Mouse (Mus musculus): Measurements from ENCODE around the gene Tbcd. TPM values are rescaled to one million over a fixed set of nuclear protein-coding genes. Genes with fewer than 3 reads are reported as not detected.

Gene Tbcd
- polyA plus RNA-seq, 1 experiment from 2014 or later: 39.2 TPM

DNA sequence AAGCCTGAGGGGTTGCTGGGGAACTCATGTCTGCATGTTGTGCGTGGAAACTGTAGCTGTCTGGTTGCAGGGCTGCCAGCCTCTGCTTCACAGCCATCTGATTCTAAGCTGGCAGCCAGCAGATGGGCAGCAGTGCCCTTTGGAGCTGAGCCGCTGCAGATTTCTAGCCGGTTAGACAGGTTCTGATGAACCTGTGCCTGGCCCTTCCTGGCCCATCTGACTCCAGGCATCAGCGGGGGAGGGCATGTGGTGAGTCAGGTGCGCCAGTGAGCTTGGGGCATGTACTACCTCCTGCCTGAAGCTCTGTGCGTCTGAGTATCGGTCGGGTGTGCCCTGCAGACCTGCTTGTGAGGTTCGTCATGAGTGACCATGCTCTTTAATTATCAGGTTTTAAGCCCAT, 92.2 kb downstream of the Tbcd start:
- ATAC-seq (ENCODE audit: low read depth): no peak
- Histone ChIP-seq H3K9me3 (ENCODE audit: control insufficient read depth, low read length) (no peaks in the 10 kb centered on the region), H3K4me1 (ENCODE audit: control insufficient read depth, insufficient read depth, low read length) (no peaks in the 10 kb centered on the region; the same call in 1 of the 2 replicates), H3K4me2 (ENCODE audit: low read depth, low read length) (no peak overlapping the region), H3K27ac (ENCODE audit: low read depth, low read length) (no peak overlapping the region), H3K9ac (replicated peaks; ENCODE audit: low read depth, low read length) (no peak overlapping the region), H3K36me3 (ENCODE audit: control insufficient read depth, insufficient read depth, low read length) (no peaks in the 10 kb centered on the region), H3K27me3 (ENCODE audit: control insufficient read depth, insufficient read depth, low read length) (no peaks in the 10 kb centered on the region), H3K4me3 (ENCODE audit: low read depth, low read length) (no peak overlapping the region)
- 90% methylated on average over 9 of the region's 9 CpGs for WGBS

- 85% methylated on average over 7 of the region's 7 CpGs for WGBS
- H3K4me3 ChIP-seq (ENCODE audit: low read depth, low read length): no peak overlapping the region
- no peaks in the 10 kb centered on the region for H3K36me3 ChIP-seq (ENCODE audit: control insufficient read depth, insufficient read depth, low read length)
- H3K4me1 ChIP-seq (ENCODE audit: control insufficient read depth, insufficient read depth, low read length): peaks cover 9% of the 10 kb centered on the region
- H3K9ac ChIP-seq (replicated peaks; ENCODE audit: low read depth, low read length): no peak overlapping the region
- H3K27me3 ChIP-seq (ENCODE audit: control insufficient read depth, insufficient read depth, low read length): no peaks in the 10 kb centered on the region
- no peak overlapping the region for H3K4me2 ChIP-seq (ENCODE audit: low read depth, low read length)
- no peaks in the 10 kb centered on the region for H3K9me3 ChIP-seq (ENCODE audit: control insufficient read depth, low read length)
- ATAC-seq (ENCODE audit: low read depth): no peak
- no peak overlapping the region for H3K27ac ChIP-seq (ENCODE audit: low read depth, low read length)
These were observed 93.1 kb downstream of the Tbcd start for GRCm38 (mm10) chr11:121544755-121545397.

DNA sequence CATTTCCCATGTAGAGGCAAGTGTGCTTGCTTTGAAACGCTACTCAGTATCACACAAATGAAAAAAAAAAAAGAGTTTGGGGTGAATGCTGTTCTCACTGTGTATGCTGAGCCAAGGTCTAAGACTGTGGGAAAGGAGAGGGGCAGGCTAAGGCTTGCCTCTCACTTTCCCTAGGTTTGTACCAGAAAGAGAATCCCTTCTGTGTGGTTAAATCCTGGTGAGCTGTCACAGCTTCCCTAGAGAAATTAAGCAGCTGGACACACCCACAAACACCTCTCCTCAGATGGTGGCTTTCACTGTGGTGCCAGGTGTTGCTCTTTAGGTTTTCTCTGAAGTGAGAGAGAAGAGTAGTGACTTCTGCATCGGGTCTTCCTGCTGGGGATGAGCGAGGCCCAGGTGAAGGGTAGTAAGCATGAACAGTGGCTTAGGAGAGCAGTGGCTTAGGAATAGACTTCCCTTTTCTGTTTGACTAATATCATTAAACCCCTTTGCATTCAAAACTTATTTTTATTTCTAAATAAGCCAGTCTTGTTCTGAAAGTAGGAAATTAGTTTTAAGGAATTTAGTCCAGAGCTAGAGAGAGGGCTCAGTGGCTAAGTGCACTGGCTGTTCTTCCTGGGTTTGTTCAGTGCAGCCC, 93.8 kb downstream of the Tbcd start:
- WGBS: 96% methylated on average over 3 of the region's 3 CpGs
- ATAC-seq (ENCODE audit: low read depth): no peak

DNA sequence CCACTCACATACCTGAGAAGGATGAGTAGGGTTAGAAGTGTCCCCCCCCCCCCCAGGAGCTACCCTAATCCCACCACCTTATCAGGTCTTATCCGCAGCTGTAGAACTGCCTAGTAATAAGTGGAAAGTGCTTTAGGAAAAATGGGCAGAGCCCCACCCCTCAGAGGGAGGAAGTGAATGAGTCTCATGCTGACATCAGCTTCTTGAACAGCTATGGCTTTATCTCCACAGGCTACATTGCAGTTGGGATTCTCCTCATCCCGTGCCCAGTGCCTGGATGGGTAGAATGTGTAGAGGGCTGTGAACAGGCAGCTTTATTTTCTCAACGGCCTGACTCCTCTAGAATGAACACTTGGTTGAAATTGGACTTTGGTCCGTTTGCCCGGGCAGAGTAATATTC, 95.5 kb downstream of the Tbcd start:
- Histone ChIP-seq H3K4me3 (ENCODE audit: low read depth, low read length) (no peak overlapping the region), H3K36me3 (ENCODE audit: control insufficient read depth, insufficient read depth, low read length) (no peaks in the 10 kb centered on the region), H3K27ac (ENCODE audit: low read depth, low read length) (no peak overlapping the region), H3K9me3 (ENCODE audit: control insufficient read depth, low read length) (no peaks in the 10 kb centered on the region), H3K27me3 (ENCODE audit: control insufficient read depth, insufficient read depth, low read length) (no peaks in the 10 kb centered on the region), H3K4me1 (ENCODE audit: control insufficient read depth, insufficient read depth, low read length) (peaks cover 24% of the 10 kb centered on the region), H3K4me2 (ENCODE audit: low read depth, low read length) (no peak overlapping the region), H3K9ac (replicated peaks; ENCODE audit: low read depth, low read length) (no peak overlapping the region)
- no peak for ATAC-seq (ENCODE audit: low read depth)
- 90% methylated on average over 5 of the region's 5 CpGs for WGBS

More for the DNA sequence above, 93.8 kb downstream of the Tbcd start:
- Histone ChIP-seq H3K27ac (ENCODE audit: low read depth, low read length) (no peak overlapping the region), H3K4me1 (ENCODE audit: control insufficient read depth, insufficient read depth, low read length) (peaks cover 16% of the 10 kb centered on the region), H3K27me3 (ENCODE audit: control insufficient read depth, insufficient read depth, low read length) (no peaks in the 10 kb centered on the region), H3K4me2 (ENCODE audit: low read depth, low read length) (no peak overlapping the region), H3K9me3 (ENCODE audit: control insufficient read depth, low read length) (no peaks in the 10 kb centered on the region), H3K4me3 (ENCODE audit: low read depth, low read length) (no peak overlapping the region), H3K36me3 (ENCODE audit: control insufficient read depth, insufficient read depth, low read length) (no peaks in the 10 kb centered on the region), H3K9ac (replicated peaks; ENCODE audit: low read depth, low read length) (no peak overlapping the region)

GRCm38 (mm10) chr11:121547925-121548324, 96.2 kb downstream of the Tbcd start:
- Histone ChIP-seq H3K4me1 (ENCODE audit: control insufficient read depth, insufficient read depth, low read length) (peaks cover 27% of the 10 kb centered on the region), H3K36me3 (ENCODE audit: control insufficient read depth, insufficient read depth, low read length) (no peaks in the 10 kb centered on the region), H3K27me3 (ENCODE audit: control insufficient read depth, insufficient read depth, low read length) (no peaks in the 10 kb centered on the region), H3K4me2 (ENCODE audit: low read depth, low read length) (no peak overlapping the region), H3K4me3 (ENCODE audit: low read depth, low read length) (no peak overlapping the region), H3K9ac (replicated peaks; ENCODE audit: low read depth, low read length) (no peak overlapping the region), H3K9me3 (ENCODE audit: control insufficient read depth, low read length) (no peaks in the 10 kb centered on the region), H3K27ac (ENCODE audit: low read depth, low read length) (no peak overlapping the region)
- ATAC-seq (ENCODE audit: low read depth): no peak
- 95% methylated on average over 4 of the region's 4 CpGs for WGBS

DNA sequence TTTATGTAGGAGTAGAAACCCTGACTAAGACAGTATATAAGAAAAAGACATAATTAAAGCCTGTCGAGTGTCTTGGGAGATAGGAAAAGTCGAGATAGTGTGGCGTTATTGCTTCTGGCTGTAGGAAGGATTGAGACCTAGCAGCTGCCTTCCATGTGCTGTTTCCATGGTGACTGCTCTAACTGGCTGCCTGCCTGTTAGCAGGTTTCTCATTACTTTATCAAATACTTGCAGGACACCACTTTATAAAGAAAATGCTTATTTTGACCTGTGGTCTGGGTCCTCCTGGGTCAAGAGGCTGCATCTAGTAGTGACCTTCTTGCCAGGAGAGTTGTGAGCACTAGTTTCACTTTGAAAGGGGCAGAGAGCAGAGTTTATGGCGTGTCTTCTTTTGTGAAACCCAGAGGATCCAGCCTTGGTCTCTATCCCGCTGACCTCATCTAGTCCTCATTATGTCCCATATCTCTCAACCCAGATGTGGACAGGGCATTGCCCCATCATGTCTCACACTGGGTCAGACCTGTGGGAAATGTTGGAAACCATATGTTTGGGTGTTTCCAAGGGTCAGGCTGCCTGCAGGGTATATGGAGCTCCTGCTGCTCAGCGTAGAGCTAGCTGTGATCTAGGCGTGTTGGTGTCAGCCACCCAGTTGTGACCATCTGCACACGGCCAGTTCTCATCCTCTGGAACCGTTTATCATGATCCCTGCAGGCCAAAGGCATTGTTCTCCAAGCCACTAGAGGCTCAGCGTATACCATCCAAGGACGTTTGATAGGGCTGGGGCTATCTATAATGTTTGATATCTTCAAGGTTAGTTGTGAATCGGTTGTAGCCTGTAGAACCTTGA, 97.5 kb downstream of the Tbcd start:
- 38% methylated on average over 12 of the region's 12 CpGs for WGBS
- no peaks in the 10 kb centered on the region for H3K27me3 ChIP-seq (ENCODE audit: control insufficient read depth, insufficient read depth, low read length)
- 0 out of 2 replicates have a peak, but pooled peaks have one; percentile 4 for ATAC-seq (ENCODE audit: low read depth)
- H3K27ac ChIP-seq (ENCODE audit: low read depth, low read length): no peak overlapping the region; the same call in 1 of the 2 replicates
- H3K4me2 ChIP-seq (ENCODE audit: low read depth, low read length): no peak overlapping the region
- H3K9me3 ChIP-seq (ENCODE audit: control insufficient read depth, low read length): no peaks in the 10 kb centered on the region
- no peak overlapping the region for H3K9ac ChIP-seq (replicated peaks; ENCODE audit: low read depth, low read length)
- H3K4me1 ChIP-seq (ENCODE audit: control insufficient read depth, insufficient read depth, low read length): peaks cover 28% of the 10 kb centered on the region
- no peaks in the 10 kb centered on the region for H3K36me3 ChIP-seq (ENCODE audit: control insufficient read depth, insufficient read depth, low read length)
- H3K4me3 ChIP-seq (ENCODE audit: low read depth, low read length): no peak overlapping the region

DNA sequence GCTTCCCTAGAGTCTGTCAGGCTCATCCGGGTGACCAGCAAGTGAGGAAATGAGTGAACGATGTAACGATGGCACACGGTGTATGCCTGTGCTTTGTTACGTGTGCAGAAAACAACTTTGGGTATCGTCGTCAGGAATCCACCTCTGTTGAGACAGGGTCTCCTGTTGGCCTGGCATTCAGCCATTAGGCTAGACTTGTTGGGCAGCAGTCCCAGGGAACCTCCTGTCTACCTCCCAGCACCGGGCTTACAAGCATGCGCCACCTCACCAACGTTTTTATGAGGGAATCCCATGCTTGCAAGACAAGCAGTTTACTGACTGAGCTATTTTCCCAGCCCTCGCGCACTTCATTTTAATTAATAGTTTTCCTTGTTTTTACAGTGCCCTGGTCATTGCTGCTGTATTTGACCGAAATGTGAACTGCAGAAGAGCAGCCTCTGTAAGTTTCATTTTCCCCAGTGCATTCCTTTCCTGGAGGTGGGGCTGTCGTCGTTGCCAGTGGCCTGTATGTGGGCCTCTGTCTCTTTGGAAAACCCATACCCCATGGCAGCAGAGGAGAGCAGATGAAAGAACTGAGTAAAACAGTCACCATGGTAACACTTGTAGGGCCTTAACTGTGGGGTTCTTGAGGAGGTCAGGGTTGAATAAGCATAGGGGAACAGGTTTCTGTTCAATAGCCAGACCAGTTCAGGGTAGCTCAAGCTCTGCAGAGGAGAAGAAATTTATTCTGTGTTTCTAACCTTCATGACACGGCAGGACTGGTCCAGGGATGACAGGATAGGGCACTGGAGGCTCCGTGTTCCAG, 98.3 kb downstream of the Tbcd start:
- peak; percentile 71 for ATAC-seq (ENCODE audit: low read depth)
- H3K9ac ChIP-seq (replicated peaks; ENCODE audit: low read depth, low read length): no peak overlapping the region
- no peak overlapping the region for H3K4me2 ChIP-seq (ENCODE audit: low read depth, low read length)
- no peaks in the 10 kb centered on the region for H3K9me3 ChIP-seq (ENCODE audit: control insufficient read depth, low read length)
- peaks cover 28% of the 10 kb centered on the region for H3K4me1 ChIP-seq (ENCODE audit: control insufficient read depth, insufficient read depth, low read length)
- no peaks in the 10 kb centered on the region for H3K36me3 ChIP-seq (ENCODE audit: control insufficient read depth, insufficient read depth, low read length)
- WGBS: 34% methylated on average over 17 of the region's 17 CpGs
- H3K4me3 ChIP-seq (ENCODE audit: low read depth, low read length): no peak overlapping the region
- H3K27ac ChIP-seq (ENCODE audit: low read depth, low read length): 0 out of 2 replicates have a peak overlapping the region, but pooled peaks have one; percentile 16
- H3K27me3 ChIP-seq (ENCODE audit: control insufficient read depth, insufficient read depth, low read length): no peaks in the 10 kb centered on the region

DNA sequence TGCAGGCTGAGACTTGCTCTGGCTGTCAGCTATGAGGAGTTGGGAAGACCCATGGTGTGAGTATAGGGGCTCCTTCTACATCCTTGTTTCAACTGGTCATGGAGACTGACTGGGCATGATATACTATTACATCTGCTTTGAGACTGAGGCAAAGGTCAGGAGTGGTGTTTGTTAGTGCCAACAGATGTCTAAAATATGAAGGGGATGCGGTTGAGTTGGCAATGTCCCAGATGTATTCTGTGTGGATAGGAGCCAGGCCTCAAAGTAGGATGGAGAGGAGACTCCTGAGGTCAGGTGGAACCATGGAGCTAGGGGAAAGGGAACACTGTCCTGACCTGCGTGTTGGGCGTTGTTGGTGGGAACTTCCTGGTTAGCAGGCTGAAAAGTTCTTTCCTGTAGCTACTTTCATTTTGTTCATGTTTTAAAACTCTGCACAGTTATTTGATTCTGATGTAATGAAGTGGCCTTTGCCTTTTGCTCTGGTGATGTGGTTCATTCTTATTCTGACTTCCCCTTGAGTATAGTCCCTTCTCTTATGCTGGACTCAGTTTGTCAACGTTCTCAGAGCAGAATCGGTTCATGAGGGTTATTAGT, 99.6 kb downstream of the Tbcd start:
- H3K9ac ChIP-seq (replicated peaks; ENCODE audit: low read depth, low read length): no peak overlapping the region
- H3K27me3 ChIP-seq (ENCODE audit: control insufficient read depth, insufficient read depth, low read length): no peaks in the 10 kb centered on the region
- H3K4me1 ChIP-seq (ENCODE audit: control insufficient read depth, insufficient read depth, low read length): peaks cover 28% of the 10 kb centered on the region
- no peak overlapping the region for H3K27ac ChIP-seq (ENCODE audit: low read depth, low read length)
- no peak for ATAC-seq (ENCODE audit: low read depth)
- no peak overlapping the region for H3K4me2 ChIP-seq (ENCODE audit: low read depth, low read length)
- WGBS: 88% methylated on average over 5 of the region's 5 CpGs
- H3K4me3 ChIP-seq (ENCODE audit: low read depth, low read length): no peak overlapping the region
- H3K36me3 ChIP-seq (ENCODE audit: control insufficient read depth, insufficient read depth, low read length): no peaks in the 10 kb centered on the region
- H3K9me3 ChIP-seq (ENCODE audit: control insufficient read depth, low read length): no peaks in the 10 kb centered on the region
